Mouse (Mus musculus) CD8-positive naive resting alpha-beta T cell, adult 2 months (primary cell): Measurements from ENCODE around the gene Dennd2c.
A peak's percentile ranks its signal among the peaks of the same experiment; 100 is the strongest.

Experiments used
- DNase-seq, 2 experiments: peaks; one replicate each; pipeline ENCODE4 v3.0.0; 2022; ENCODE audit warnings: low read depth in 2 of 2, low spot score in 2 of 2

Gene Dennd2c

GRCm38 (mm10) chr3:103102454-103103390 lies at the start of gene Dennd2c:
Dennd2c (plus strand) TSS chr3:103102604.
- DNase-seq: peak; percentile 87 to 96

- no peak for DNase-seq
These were observed 46.3 kb upstream of the Dennd2c start for GRCm38 (mm10) chr3:103056016-103056595.

GRCm38 (mm10) chr3:103057752-103058151 lies 44.7 kb upstream of the Dennd2c start:
- DNase-seq: no peak

GRCm38 (mm10) chr3:103058207-103059157 lies 43.9 kb upstream of the Dennd2c start, which contains the start of gene Nras:
Nras (plus strand) TSS chr3:103058285.
- peak; percentile 88 to 94 for DNase-seq

- no peak for DNase-seq
These were observed 35.5 kb upstream of the Dennd2c start for GRCm38 (mm10) chr3:103066927-103067326.

GRCm38 (mm10) chr3:103068971-103069370 lies 33.4 kb upstream of the Dennd2c start:
- no peak for DNase-seq

GRCm38 (mm10) chr3:103073771-103074170 lies 28.6 kb upstream of the Dennd2c start, which contains the start of gene Ampd1:
Ampd1 (plus strand) TSS chr3:103074014.
- DNase-seq: no peak

- no peak for DNase-seq
These were observed 26.5 kb upstream of the Dennd2c start for GRCm38 (mm10) chr3:103075871-103076270.

GRCm38 (mm10) chr3:103076476-103076875 lies 25.9 kb upstream of the Dennd2c start:
- no peak for DNase-seq

- no peak for DNase-seq
These were observed 23.1 kb upstream of the Dennd2c start for GRCm38 (mm10) chr3:103079301-103079700.

- no peak for DNase-seq
These were observed 21.4 kb upstream of the Dennd2c start for GRCm38 (mm10) chr3:103081051-103081450.

- no peak for DNase-seq
These were observed 20.4 kb upstream of the Dennd2c start for GRCm38 (mm10) chr3:103081861-103082453.

GRCm38 (mm10) chr3:103082761-103083160 lies 19.6 kb upstream of the Dennd2c start:
- DNase-seq: no peak

GRCm38 (mm10) chr3:103085986-103086385 lies 16.4 kb upstream of the Dennd2c start:
- no peak for DNase-seq

GRCm38 (mm10) chr3:103091753-103092152 lies 10.7 kb upstream of the Dennd2c start:
- peak in 1 of 2 experiments; percentile 34 for DNase-seq

GRCm38 (mm10) chr3:103098662-103099061 lies 3.7 kb upstream of the Dennd2c start:
- no peak for DNase-seq

- DNase-seq: peak in 1 of 2 experiments; percentile 10
These were observed 2.7 kb upstream of the Dennd2c start for GRCm38 (mm10) chr3:103099667-103100066.

- DNase-seq: peak in 1 of 2 experiments; percentile 15
These were observed 1.7 kb upstream of the Dennd2c start for GRCm38 (mm10) chr3:103100735-103101134.

- DNase-seq: no peak
These were observed 1.2 kb upstream of the Dennd2c start for GRCm38 (mm10) chr3:103101194-103101593.

GRCm38 (mm10) chr3:103101909-103102308 lies 495 bp upstream of the Dennd2c start:
- no peak for DNase-seq
